In genomic region chr14:75510125-75510524, GRCm38 (mm10) we compare ENCODE assay signal across 23 mouse cellular contexts. TPM values are rescaled to one million over a fixed set of nuclear protein-coding genes. Genes with fewer than 3 reads are reported as not detected.
DNase-seq lines count a peak whose midpoint lies in the region; ATAC-seq and TF ChIP-seq lines count a peak whose summit lies in the region.
"Had no signal": no experiment of that assay in that cellular context is flagged by ENCODE, and none has a peak within 500 bp of the region (broad histone marks: within the 10 kb centered on the region; RNA-seq: fewer than 3 reads in every experiment).

No protein-coding gene starts in this region.

- H3K4me1 ChIP-seq in lung, postnatal 0 days (ENCODE audit: insufficient read depth, low read depth, low read length): no peaks in the 10 kb centered on the region
- H3K4me1 ChIP-seq: heart, embryonic 12.5 days; heart, embryonic 15.5 days had no signal

- H3K9me3 ChIP-seq in lung, postnatal 0 days (ENCODE audit: low read length): no peaks in the 10 kb centered on the region
- H3K9me3 ChIP-seq: forebrain, embryonic 10.5 days; heart, embryonic 12.5 days; heart, embryonic 15.5 days; hindbrain, embryonic 12.5 days; hindbrain, embryonic 15.5 days had no signal

- intact Hi-C loops in left cerebral cortex, postnatal 4 days (cut with DNase I): no loop called here

- DNase-seq in embryo, embryonic 10 days (ENCODE audit: low spot score): peak; percentile 41
- no peak for DNase-seq in embryo, embryonic 9.5 days (ENCODE audit: extremely low spot score)
- peak; percentile 18 for DNase-seq in left cerebral cortex, postnatal 4 days
- no peak for DNase-seq in left cerebral cortex, adult 18-20 months (ENCODE audit: low spot score in 2 of 2)
- DNase-seq in lung, postnatal 36 days: peak; percentile 4
- DNase-seq in lung, postnatal 0 days (ENCODE audit: low spot score): no peak
- no peak for DNase-seq in thymus, postnatal 25 days
- DNase-seq: adrenal gland, postnatal 10 days; adrenal gland, postnatal 36 days; cerebellum, adult 18-20 months; cerebellum, adult 9-10 months; cerebellum, postnatal 14 days; gastrocnemius, postnatal 25 days; heart, adult 18-20 months; heart, postnatal 14 days; heart, postnatal 4 days had no signal

- 69% methylated on average over 6 of the region's 6 CpGs for WGBS in lung, postnatal 0 days

- no peak overlapping the region for H3K9ac ChIP-seq in lung, postnatal 0 days (replicated peaks; ENCODE audit: low read depth)
- H3K9ac ChIP-seq: heart, embryonic 12.5 days; heart, embryonic 15.5 days; hindbrain, embryonic 12.5 days; hindbrain, embryonic 15.5 days had no signal

- no peaks in the 10 kb centered on the region for H3K27me3 ChIP-seq in lung, postnatal 0 days (replicated peaks; ENCODE audit: insufficient read depth, low read length)
- H3K27me3 ChIP-seq: heart, embryonic 15.5 days; hindbrain, embryonic 12.5 days; hindbrain, embryonic 15.5 days had no signal

- no peak for TF ChIP-seq EP300 in lung, postnatal 0 days (IDR thresholded peaks at IDR 0.05)

- no peak overlapping the region for H3K4me3 ChIP-seq in lung, postnatal 0 days (ENCODE audit: low read depth, low read length)
- H3K4me3 ChIP-seq: forebrain, embryonic 10.5 days; heart, embryonic 12.5 days; heart, embryonic 15.5 days; hindbrain, embryonic 12.5 days; hindbrain, embryonic 15.5 days had no signal

- H3K4me2 ChIP-seq in lung, postnatal 0 days (replicated peaks; ENCODE audit: low read depth, low read length): no peak overlapping the region
- H3K4me2 ChIP-seq: heart, embryonic 12.5 days; heart, embryonic 15.5 days; hindbrain, embryonic 12.5 days; hindbrain, embryonic 15.5 days had no signal

- no peak for TF ChIP-seq CTCF in lung, postnatal 0 days (IDR thresholded peaks at IDR 0.05)

- ATAC-seq in lung, postnatal 0 days: no peak
- ATAC-seq: forebrain, embryonic 14.5 days had no signal

- H3K36me3 ChIP-seq in lung, postnatal 0 days (ENCODE audit: insufficient read depth, low read length): no peaks in the 10 kb centered on the region
- H3K36me3 ChIP-seq: forebrain, embryonic 10.5 days; heart, embryonic 12.5 days; heart, embryonic 15.5 days; hindbrain, embryonic 12.5 days; hindbrain, embryonic 15.5 days had no signal

- H3K27ac ChIP-seq in lung, postnatal 0 days (ENCODE audit: low read length): no peak overlapping the region
- H3K27ac ChIP-seq: forebrain, embryonic 10.5 days; heart, embryonic 15.5 days; hindbrain, embryonic 12.5 days; hindbrain, embryonic 15.5 days had no signal

RNA-seq across cellular contexts. Expression of gene Siah3, which starts 54.3 kb away (rescaled TPM):
- total RNA-seq in left cerebral cortex, postnatal 4 days (2021): 10 to 100 TPM in 1 of 2 experiments, 1 to 10 TPM in 1; 9.5 to 10.1 TPM
- total RNA-seq in left cerebral cortex, adult 18-20 months (2021): 1 to 10 TPM; 6.2 to 6.5 TPM
- not detected in 2 replicates for polyA plus RNA-seq in lung, postnatal 0 days (2015; fragmentation: Nextera tagmentation; extraction: Ambion mirVana)
- total RNA-seq: ES-E14; heart, adult 18-20 months had no signal
- polyA plus RNA-seq: heart, embryonic 12.5 days had no signal

Comparison
In these comparisons a context has a peak if more than half of its experiments do, and no peak if none do; other contexts are left out.
1. DNase-seq: peak in embryo, embryonic 10 days (single experiment), left cerebral cortex, postnatal 4 days (single experiment) and lung, postnatal 36 days (single experiment); none in embryo, embryonic 9.5 days (single experiment), left cerebral cortex, adult 18-20 months (0 of 2), lung, postnatal 0 days (single experiment) and thymus, postnatal 25 days (single experiment).